Mouse (Mus musculus): ENCODE data around the gene Mcm3. TPM values are rescaled to one million over a fixed set of nuclear protein-coding genes. Genes with fewer than 3 reads are reported as not detected.

Gene Mcm3
- polyA plus RNA-seq, 1 experiment from 2014 or later = 22.5 TPM

GRCm38 (mm10) chr1:20757586-20757985, 62.5 kb downstream of the Mcm3 start:
- Histone ChIP-seq H3K9ac (ENCODE audit: low read depth, low read length) (no peak overlapping the region), H3K4me1 (ENCODE audit: control insufficient read depth, insufficient read depth, low read depth, low read length) (no peaks in the 10 kb centered on the region), H3K9me3 (ENCODE audit: control insufficient read depth, low read length) (no peaks in the 10 kb centered on the region), H3K4me3 (ENCODE audit: low read length) (no peak overlapping the region), H3K4me2 (ENCODE audit: low read length) (no peak overlapping the region), H3K27me3 (replicated peaks; ENCODE audit: control insufficient read depth, insufficient read depth, low read length) (no peaks in the 10 kb centered on the region), H3K36me3 (ENCODE audit: control insufficient read depth, insufficient read depth, low read length) (no peaks in the 10 kb centered on the region), H3K27ac (ENCODE audit: low read depth, low read length) (no peak overlapping the region)
- 85% methylated on average over 3 of the region's 3 CpGs for WGBS
- no peak for ATAC-seq

DNA sequence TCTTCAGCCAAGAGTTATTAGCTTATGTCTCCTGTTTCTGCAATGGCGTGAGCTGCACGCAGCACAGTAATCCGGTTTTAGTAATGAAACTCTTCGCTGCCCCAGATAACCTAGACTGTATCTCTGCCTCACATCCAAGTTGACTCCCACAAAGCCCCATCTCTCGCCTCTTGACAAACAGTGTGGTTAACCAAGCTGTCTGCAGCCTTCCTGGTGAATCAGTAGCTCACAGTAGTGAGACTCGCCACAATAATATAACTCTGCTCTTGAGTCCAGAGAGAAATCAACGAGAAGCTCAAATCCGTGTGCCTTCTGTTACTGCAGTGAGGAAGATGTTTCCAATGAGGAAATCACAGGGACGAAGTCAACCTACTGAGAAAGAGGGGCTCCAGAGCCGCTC, 65.7 kb downstream of the Mcm3 start:
- no peak for ATAC-seq
- Histone ChIP-seq H3K9ac (ENCODE audit: low read depth, low read length) (no peak overlapping the region), H3K36me3 (ENCODE audit: control insufficient read depth, insufficient read depth, low read length) (no peaks in the 10 kb centered on the region), H3K27ac (ENCODE audit: low read depth, low read length) (no peak overlapping the region), H3K9me3 (ENCODE audit: control insufficient read depth, low read length) (no peaks in the 10 kb centered on the region), H3K4me3 (ENCODE audit: low read length) (no peak overlapping the region), H3K4me1 (ENCODE audit: control insufficient read depth, insufficient read depth, low read depth, low read length) (no peaks in the 10 kb centered on the region), H3K27me3 (replicated peaks; ENCODE audit: control insufficient read depth, insufficient read depth, low read length) (no peaks in the 10 kb centered on the region), H3K4me2 (ENCODE audit: low read length) (no peak overlapping the region)
- 90% methylated on average over 10 of the region's 10 CpGs for WGBS

Other genes with a start within 250 kb of the Mcm3 start
- gene Pkhd1, start 202.2 kb downstream of the Mcm3 start, polyA plus RNA-seq (2015; fragmentation: Nextera tagmentation; extraction: Ambion mirVana) = 0.01 TPM in 2 replicates
- not detected in 2 replicates for gene Il17a, start 89.4 kb downstream of the Mcm3 start, polyA plus RNA-seq (2015; fragmentation: Nextera tagmentation; extraction: Ambion mirVana)
- not detected in 2 replicates for gene Il17f, start 29.7 kb downstream of the Mcm3 start, polyA plus RNA-seq (2015; fragmentation: Nextera tagmentation; extraction: Ambion mirVana)
- gene Paqr8, start 70.3 kb upstream of the Mcm3 start, polyA plus RNA-seq (2015; fragmentation: Nextera tagmentation; extraction: Ambion mirVana) = 40.6 and 43.4 TPM in 2 replicates
- 2.6 and 3.8 TPM in 2 replicates for gene Efhc1, start 131.3 kb upstream of the Mcm3 start, polyA plus RNA-seq (2015; fragmentation: Nextera tagmentation; extraction: Ambion mirVana)

Measured in hindbrain, embryonic 16.5 days (tissue).